Mouse (Mus musculus) lung, adult 10 weeks (tissue): ENCODE data around the gene Npat. TPM values are rescaled to one million over a fixed set of nuclear protein-coding genes. Genes with fewer than 3 reads are reported as not detected.

ENCODE experiments used
- polyA plus RNA-seq: library from polyadenylated mRNA; stranded (reverse); fragments of 350-450 nt; fragmentation: Illumina TruSeq; extraction: RNeasy Lipid Tissue Mini Kit (QIAGEN cat#74804); gene quantifications from one replicate; pipeline ENCODE4 v1.2.3, GENCODE M21; 2014; ENCODE audit warnings: low read depth, low replicate concordance; ENCODE audit not compliant: insufficient read depth

The Npat gene
- polyA plus RNA-seq, result 2.8 TPM

DNA sequence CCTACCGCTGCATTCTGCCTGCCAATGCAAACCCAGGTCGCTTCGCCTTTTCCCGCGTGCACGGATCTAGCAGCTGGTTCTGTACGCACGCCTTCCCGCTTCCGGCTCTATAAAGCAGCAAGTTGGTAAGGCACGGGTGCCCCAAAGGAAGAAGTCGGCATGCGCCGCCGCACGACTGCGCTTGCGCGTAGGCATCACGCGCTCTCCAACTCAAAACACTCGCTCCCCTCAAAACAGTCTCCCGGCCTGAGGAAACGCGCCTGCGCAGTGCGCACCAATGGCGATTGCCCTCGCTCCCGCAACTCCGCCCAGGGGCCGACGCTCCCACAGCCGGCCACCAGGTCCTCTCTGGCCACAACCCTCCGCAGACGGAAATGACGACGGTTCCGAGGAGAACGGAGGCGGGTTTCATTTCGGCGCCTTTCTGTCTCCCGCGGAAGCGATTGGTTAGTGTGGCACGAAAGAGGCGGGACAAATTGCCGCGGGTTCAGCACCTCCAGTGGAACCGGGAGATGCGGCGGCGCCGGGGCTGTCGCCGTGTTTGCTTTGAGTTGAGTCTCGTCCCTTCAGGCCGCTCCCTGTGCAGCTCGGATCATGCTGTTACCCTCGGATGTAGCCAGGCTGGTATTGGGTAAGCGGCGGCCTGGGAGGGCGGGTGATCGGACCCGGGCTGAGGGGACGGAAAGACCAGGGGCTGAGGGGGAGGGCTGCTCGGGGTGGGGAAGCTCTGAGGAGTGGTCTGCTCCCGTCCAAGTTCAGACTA is at the start of gene Npat, which contains the start of gene Atm:
Npat (plus strand) TSS at position 490 of the 763 bp plus-strand sequence.
Atm (minus strand) TSS at position 183 of the 763 bp plus-strand sequence.

DNA sequence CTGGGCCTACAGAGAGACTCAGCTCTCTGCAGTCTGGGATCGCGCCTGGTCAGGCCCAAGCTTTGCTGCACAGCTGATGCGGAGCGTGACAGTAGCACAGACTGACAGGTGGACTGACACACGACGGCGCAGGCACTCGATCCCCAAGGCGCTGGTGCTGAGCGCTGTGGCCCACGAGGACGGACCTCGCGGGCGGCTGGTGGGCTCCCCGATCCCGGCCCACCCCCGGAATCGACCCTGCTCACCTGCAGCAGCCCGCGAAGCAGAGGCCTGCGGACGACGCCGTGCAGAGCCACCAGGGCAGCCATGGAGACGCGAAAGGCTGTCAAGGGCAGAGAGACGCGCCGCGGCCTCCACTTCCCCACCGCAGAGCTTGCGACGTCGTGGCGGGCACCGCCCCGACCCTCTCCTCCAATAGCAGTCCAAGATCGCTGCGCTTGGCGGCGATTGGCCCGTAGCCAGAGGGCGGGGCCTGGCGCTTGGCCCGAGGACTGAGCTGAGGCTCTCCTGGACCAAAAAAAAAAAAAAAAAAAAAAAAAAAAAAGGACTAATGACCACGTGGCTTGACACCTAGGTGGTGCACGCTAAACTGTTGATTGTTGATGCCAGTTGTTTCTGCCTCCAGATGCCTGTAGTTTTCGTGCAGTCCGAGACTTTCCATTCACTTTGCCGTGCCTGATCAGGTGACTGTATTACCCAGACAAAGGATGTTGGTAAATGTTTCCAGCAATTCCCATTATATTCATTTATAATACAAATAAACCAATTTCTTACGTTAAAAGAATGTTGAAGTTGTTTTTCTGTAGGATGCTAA is 73.3 kb downstream of the Npat start, which contains the start of gene Acat1:
Acat1 (minus strand) TSS at position 415 of the 814 bp plus-strand sequence.

Other genes starting within 250 kb of the Npat start
- gene Exph5, start 235.4 kb upstream of the Npat start, polyA plus RNA-seq, result 1.4 TPM
- gene Kdelc2, start 153.0 kb upstream of the Npat start, polyA plus RNA-seq, result 17.2 TPM
- gene 4930550C14Rik, start 134.7 kb upstream of the Npat start, polyA plus RNA-seq, result 1.8 TPM
- 1.4 TPM for gene Atm, start 307 bp upstream of the Npat start, polyA plus RNA-seq
- gene Acat1, start 73.3 kb downstream of the Npat start, polyA plus RNA-seq, result 67.8 TPM
- 7.2 TPM for gene Cul5, start 133.0 kb downstream of the Npat start, polyA plus RNA-seq
- 0.79 TPM for gene Rab39, start 169.2 kb downstream of the Npat start, polyA plus RNA-seq
- 0.09 TPM for gene Slc35f2, start 234.5 kb downstream of the Npat start, polyA plus RNA-seq